Comparison of ENCODE assay signal across 11 mouse cellular contexts in genomic region chr9:69443203-69443602, GRCm38 (mm10). TPM values are rescaled to one million over a fixed set of nuclear protein-coding genes. Genes with fewer than 3 reads are reported as not detected.
DNase-seq lines count a peak whose midpoint lies in the region; ATAC-seq lines count a peak whose summit lies in the region.
"Had no signal": no experiment of that assay in that cellular context is flagged by ENCODE, and none has a peak within 500 bp of the region (broad histone marks: within the 10 kb centered on the region; RNA-seq: fewer than 3 reads in every experiment).

No protein-coding gene starts in this region.

- no peak overlapping the region for H3K4me3 ChIP-seq in liver, embryonic 16.5 days (ENCODE audit: low read depth, low read length)
- no peak overlapping the region for H3K4me3 ChIP-seq in stomach, embryonic 15.5 days (replicated peaks)
- no peak overlapping the region for H3K4me3 ChIP-seq in hindbrain, embryonic 11.5 days (ENCODE audit: low read depth, low read length)
- H3K4me3 ChIP-seq: embryonic facial prominence, embryonic 15.5 days had no signal

- no peaks in the 10 kb centered on the region for H3K27me3 ChIP-seq in liver, embryonic 16.5 days (ENCODE audit: control insufficient read depth, insufficient read depth, low read depth, low read length)
- no peaks in the 10 kb centered on the region for H3K27me3 ChIP-seq in stomach, embryonic 15.5 days (replicated peaks)
- H3K27me3 ChIP-seq in hindbrain, embryonic 11.5 days (ENCODE audit: control insufficient read depth, insufficient read depth, low read length), result no peaks in the 10 kb centered on the region
- H3K27me3 ChIP-seq: embryonic facial prominence, embryonic 15.5 days had no signal

- no peaks in the 10 kb centered on the region for H3K36me3 ChIP-seq in liver, embryonic 16.5 days (ENCODE audit: control insufficient read depth, insufficient read depth)
- no peaks in the 10 kb centered on the region for H3K36me3 ChIP-seq in stomach, embryonic 15.5 days
- H3K36me3 ChIP-seq in hindbrain, embryonic 11.5 days (ENCODE audit: control insufficient read depth, insufficient read depth, low read length), result no peaks in the 10 kb centered on the region
- H3K36me3 ChIP-seq: embryonic facial prominence, embryonic 15.5 days; G1E had no signal

- ATAC-seq in liver, embryonic 16.5 days (ENCODE audit: low read depth), result no peak
- ATAC-seq in stomach, embryonic 15.5 days (ENCODE audit: insufficient read depth, low FRiP score, low read depth), result no peak
- ATAC-seq in hindbrain, embryonic 11.5 days (ENCODE audit: low FRiP score), result no peak
- ATAC-seq in megakaryocyte, adult 5-6 weeks (ENCODE audit: poor library complexity, severe bottlenecking), result no peak

- 43% methylated on average over 3 of the region's 3 CpGs for WGBS in liver, embryonic 16.5 days (ENCODE audit: insufficient replicate concordance)
- WGBS in stomach, embryonic 15.5 days, result 35% methylated on average over 3 of the region's 3 CpGs
- WGBS in hindbrain, embryonic 11.5 days, result 81% methylated on average over 3 of the region's 3 CpGs

- H3K27ac ChIP-seq in liver, embryonic 16.5 days (ENCODE audit: low read length), result peak overlapping the region; percentile 60; the same call in 1 of the 2 replicates
- H3K27ac ChIP-seq in stomach, embryonic 15.5 days, result peak overlapping the region; percentile 69; the same call in 1 of the 2 replicates
- no peak overlapping the region for H3K27ac ChIP-seq in hindbrain, embryonic 11.5 days (ENCODE audit: low read depth, low read length)

- H3K4me1 ChIP-seq in liver, embryonic 16.5 days (ENCODE audit: control insufficient read depth, low read depth, low read length), result peaks cover 3% of the 10 kb centered on the region
- H3K4me1 ChIP-seq in stomach, embryonic 15.5 days, result no peaks in the 10 kb centered on the region
- no peaks in the 10 kb centered on the region for H3K4me1 ChIP-seq in hindbrain, embryonic 11.5 days (replicated peaks; ENCODE audit: control insufficient read depth, insufficient read depth, low read length)

- H3K9ac ChIP-seq in liver, embryonic 16.5 days (ENCODE audit: low read depth, low read length), result no peak overlapping the region
- H3K9ac ChIP-seq in stomach, embryonic 15.5 days, result no peak overlapping the region
- H3K9ac ChIP-seq in hindbrain, embryonic 11.5 days (ENCODE audit: low read depth, low read length), result no peak overlapping the region
- H3K9ac ChIP-seq: embryonic facial prominence, embryonic 15.5 days had no signal

- DNase-seq in liver, result no peak
- peak; percentile 73 for DNase-seq in adrenal gland, postnatal 14 days
- peak; percentile 61 for DNase-seq in heart, postnatal 25 days (ENCODE audit: low spot score)
- no peak for DNase-seq in hindbrain, embryonic 11.5 days (ENCODE audit: low spot score)
- DNase-seq in cerebellum, adult 9-10 months, result no peak

- H3K4me2 ChIP-seq in liver, embryonic 16.5 days (ENCODE audit: low read depth, low read length), result no peak overlapping the region
- no peak overlapping the region for H3K4me2 ChIP-seq in stomach, embryonic 15.5 days
- H3K4me2 ChIP-seq in hindbrain, embryonic 11.5 days (replicated peaks; ENCODE audit: low read depth, low read length), result no peak overlapping the region
- H3K4me2 ChIP-seq: embryonic facial prominence, embryonic 15.5 days; midbrain, embryonic 11.5 days had no signal

- intact Hi-C loops in heart, postnatal 25 days (cut with DNase I), result no loop called here

- no peaks in the 10 kb centered on the region for H3K9me3 ChIP-seq in liver, embryonic 16.5 days (replicated peaks; ENCODE audit: control insufficient read depth, low read length)
- no peaks in the 10 kb centered on the region for H3K9me3 ChIP-seq in stomach, embryonic 15.5 days
- no peaks in the 10 kb centered on the region for H3K9me3 ChIP-seq in hindbrain, embryonic 11.5 days (ENCODE audit: control insufficient read depth, low read length)
- H3K9me3 ChIP-seq: embryonic facial prominence, embryonic 15.5 days; G1E had no signal

RNA-seq across cellular contexts. Expression of gene Anxa2, which starts 10.2 kb away (rescaled TPM):
- 185 and 198 TPM in 2 replicates for polyA plus RNA-seq in liver, embryonic 16.5 days (2015; fragmentation: Nextera tagmentation; extraction: Ambion mirVana)
- 302 and 335 TPM in 2 replicates for total RNA-seq in adrenal gland, postnatal 14 days (2021)
- total RNA-seq in heart, postnatal 25 days (2021), result 100 to 1,000 TPM in 1 of 2 experiments, 10 to 100 TPM in 1; 95.4 to 104 TPM
- polyA plus RNA-seq in stomach, embryonic 15.5 days (2015; fragmentation: Nextera tagmentation; extraction: Ambion mirVana), result 866 and 946 TPM in 2 replicates
- polyA plus RNA-seq in hindbrain, embryonic 11.5 days (2014; fragmentation: Nextera tagmentation; extraction: Ambion mirVana), result 243 and 282 TPM in 2 replicates
- total RNA-seq in megakaryocyte, adult 5-6 weeks (2015), result 1,047 and 1,062 TPM in 2 replicates
- 654 and 695 TPM in 2 replicates for total RNA-seq in megakaryocyte, adult 5-6 weeks (2017)

RNA-seq across cellular contexts. Expression of gene Ice2, which starts 45.5 kb away (rescaled TPM):
- 5.9 and 6.1 TPM in 2 replicates for polyA plus RNA-seq in liver, embryonic 16.5 days (2015; fragmentation: Nextera tagmentation; extraction: Ambion mirVana)
- 14.3 and 16.3 TPM in 2 replicates for total RNA-seq in adrenal gland, postnatal 14 days (2021)
- 1 to 10 TPM; 6.9 to 7.0 TPM for total RNA-seq in heart, postnatal 25 days (2021)
- 14.0 and 17.2 TPM in 2 replicates for polyA plus RNA-seq in stomach, embryonic 15.5 days (2015; fragmentation: Nextera tagmentation; extraction: Ambion mirVana)
- polyA plus RNA-seq in hindbrain, embryonic 11.5 days (2014; fragmentation: Nextera tagmentation; extraction: Ambion mirVana), result 20.3 and 24.1 TPM in 2 replicates
- 6.7 and 9.4 TPM in 2 replicates for total RNA-seq in megakaryocyte, adult 5-6 weeks (2015)
- total RNA-seq in megakaryocyte, adult 5-6 weeks (2017), result 8.9 and 9.4 TPM in 2 replicates

Comparison
In these comparisons a context has a peak if more than half of its experiments do, and no peak if none do; other contexts are left out.
1. DNase-seq: peak in adrenal gland, postnatal 14 days (single experiment) and heart, postnatal 25 days (single experiment); none in liver (single experiment), hindbrain, embryonic 11.5 days (single experiment) and cerebellum, adult 9-10 months (single experiment).